Mouse (Mus musculus): ENCODE results near the gene Zfp988.
"Not testable (repeated sequence)": the region's sequence is repeated elsewhere in the genome, so short reads cannot be mapped to it uniquely, and the experiment has no call there.

- TF ChIP-seq CTCF (IDR thresholded peaks at IDR 0.05; ENCODE audit: low read depth, low read length); POLR2A (IDR thresholded peaks at IDR 0.05; ENCODE audit: insufficient read depth, low read length): not testable (repeated sequence)
Observed at GRCm38 (mm10) chr4:147305436-147305835, at the start of gene Zfp988.
